Mouse (Mus musculus) CH12.LX (cell line): ENCODE measurements around the gene Rbms1.

Source experiments
- CTCF ChIP-seq, 2 experiments: IDR thresholded peaks in 1 of 2; conservative IDR thresholded peaks in 1 of 2; 2 replicates each; pipeline ENCODE4 v1.5.1; 2011 to 2012; ENCODE audit warnings: low read depth in 2 of 2, low read length in 2 of 2, improper control_type of control experiment in 1 of 2, inconsistent platforms in 1 of 2, mild to moderate bottlenecking in 1 of 2, moderate library complexity in 1 of 2
- HCFC1 ChIP-seq: IDR thresholded peaks from 2 replicates; pipeline ENCODE4 v1.6.1; 2012; ENCODE audit warnings: low read depth, mild to moderate bottlenecking, inconsistent platforms, low read length, improper control_type of control experiment
- RCOR1 ChIP-seq: conservative IDR thresholded peaks from 2 replicates; pipeline ENCODE4 v1.6.1; 2012; ENCODE audit warnings: low read depth, mild to moderate bottlenecking, inconsistent platforms, low read length, improper control_type of control experiment
- SMC3 ChIP-seq: IDR thresholded peaks from 2 replicates; pipeline ENCODE4 v1.6.1; 2011; ENCODE audit warnings: low read depth, low read length, improper control_type of control experiment
- TCF12 ChIP-seq: IDR thresholded peaks from 2 replicates; pipeline ENCODE4 v1.6.1; 2014; ENCODE audit warnings: low read depth, mild to moderate bottlenecking, inconsistent platforms, low read length, improper control_type of control experiment
- USF1 ChIP-seq: IDR thresholded peaks from 2 replicates; pipeline ENCODE4 v1.6.1; 2014; ENCODE audit warnings: low read depth, mild to moderate bottlenecking, inconsistent platforms, low read length, improper control_type of control experiment
- ZMIZ1 ChIP-seq: IDR thresholded peaks from 2 replicates; pipeline ENCODE4 v1.6.1; 2012; ENCODE audit warnings: low read depth, mild to moderate bottlenecking, inconsistent platforms, low read length, improper control_type of control experiment

DNA sequence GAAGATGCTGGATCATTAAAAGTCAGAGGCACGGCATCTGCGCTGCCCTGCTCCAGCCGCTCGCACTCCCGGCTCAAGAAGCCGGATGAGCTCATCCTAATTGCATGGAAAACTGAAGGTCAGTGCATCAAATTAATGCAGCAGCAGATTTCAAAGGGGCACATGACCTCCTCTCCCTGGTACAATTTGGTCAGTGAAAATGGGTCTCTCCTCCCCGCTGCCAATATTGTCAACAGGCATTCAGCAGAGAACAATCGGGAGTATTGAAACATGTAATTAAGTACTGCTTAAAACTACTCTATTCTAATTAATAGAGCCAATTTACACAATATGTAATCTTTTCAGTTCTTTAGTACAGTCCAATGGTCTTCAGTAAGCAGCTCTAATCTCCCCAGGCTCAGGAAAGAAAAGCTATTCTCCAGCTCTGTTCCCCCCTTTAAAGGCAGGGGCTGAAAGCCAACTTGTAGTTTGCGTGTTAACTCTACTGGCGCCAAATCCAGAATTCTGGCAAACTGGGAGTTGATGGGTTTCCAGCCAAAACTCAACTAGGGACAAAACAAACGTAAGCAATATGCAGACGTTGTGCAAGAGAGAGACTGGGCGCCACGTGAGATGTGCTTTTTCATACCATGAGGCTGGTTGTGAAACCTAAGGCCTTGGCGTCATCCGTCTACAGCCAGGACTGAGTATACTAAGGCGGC is 165.9 kb downstream of the Rbms1 start:
- no peak for TF ChIP-seq ZMIZ1
- TF ChIP-seq CTCF (conservative IDR thresholded peaks at IDR 0.05 in 1 of 2, IDR thresholded peaks at IDR 0.05 in 1 of 2; ENCODE audit: low read depth in 2 of 2, low read length in 2 of 2): no peak
- TF ChIP-seq HCFC1: no peak
- no peak for TF ChIP-seq TCF12
- TF ChIP-seq RCOR1: no peak
- no peak for TF ChIP-seq USF1
- no peak for TF ChIP-seq SMC3
